Mouse (Mus musculus) liver, embryonic 12.5 days (tissue): ENCODE data around the gene Eri3. TPM values are rescaled to one million over a fixed set of nuclear protein-coding genes. Genes with fewer than 3 reads are reported as not detected.
A peak's percentile ranks its signal among the peaks of the same experiment; 100 is the strongest.

Experiments
- ATAC-seq: fragments of 200-750 bp; cut with Nextera tagmentation; 2 replicates; pipeline ENCODE4 v1.8.0; 2017; ENCODE audit warnings: moderate number of reproducible peaks, mild to moderate bottlenecking, moderate library complexity
- H3K27ac ChIP-seq: fragments of 300-500 bp; sonication (generic); 2 replicates; pipeline ENCODE4 v1.5.1; 2016; ENCODE audit warnings: mild to moderate bottlenecking
- H3K27me3 ChIP-seq: fragments of 300-500 bp; sonication (generic); replicated peaks from 2 replicates; pipeline ENCODE4 v1.6.1; 2016; ENCODE audit warnings: mild to moderate bottlenecking, moderate library complexity
- H3K36me3 ChIP-seq: fragments of 300-500 bp; sonication (generic); 2 replicates; pipeline ENCODE4 v1.6.1; 2016; ENCODE audit warnings: mild to moderate bottlenecking, moderate library complexity
- H3K4me1 ChIP-seq: fragments of 300-500 bp; sonication (generic); 2 replicates; pipeline ENCODE4 v1.6.1; 2016
- H3K4me2 ChIP-seq: fragments of 300-500 bp; sonication (generic); 2 replicates; pipeline ENCODE4 v1.6.1; 2016; ENCODE audit warnings: mild to moderate bottlenecking, moderate library complexity
- H3K4me3 ChIP-seq: fragments of 300-500 bp; sonication (generic); 2 replicates; pipeline ENCODE4 v1.5.1; 2016; ENCODE audit warnings: mild to moderate bottlenecking, moderate library complexity
- H3K9ac ChIP-seq: fragments of 300-500 bp; sonication (generic); 2 replicates; pipeline ENCODE4 v1.6.1; 2016; ENCODE audit warnings: mild to moderate bottlenecking, moderate library complexity
- H3K9me3 ChIP-seq: fragments of 300-500 bp; sonication (generic); replicated peaks from 2 replicates; pipeline ENCODE4 v1.6.1; 2016; ENCODE audit warnings: mild to moderate bottlenecking, moderate library complexity
- WGBS: fragments of 180-500 bp; shearing (Covaris S2); methylation state at CpG from one replicate; pipeline ENCODE4 v1.1.7; 2016; ENCODE audit not compliant: insufficient replicate concordance; 5-methylcytosine and 5-hydroxymethylcytosine counted together
- polyA plus RNA-seq: library from polyadenylated mRNA; unstranded; fragments of >200 nt; fragmentation: Nextera tagmentation; extraction: Ambion mirVana; gene quantifications from 2 replicates; pipeline ENCODE4 v1.2.1, GENCODE M21; 2016

Eri3 gene
- polyA plus RNA-seq, 1 experiment from 2014 or later = 53.7 TPM

DNA sequence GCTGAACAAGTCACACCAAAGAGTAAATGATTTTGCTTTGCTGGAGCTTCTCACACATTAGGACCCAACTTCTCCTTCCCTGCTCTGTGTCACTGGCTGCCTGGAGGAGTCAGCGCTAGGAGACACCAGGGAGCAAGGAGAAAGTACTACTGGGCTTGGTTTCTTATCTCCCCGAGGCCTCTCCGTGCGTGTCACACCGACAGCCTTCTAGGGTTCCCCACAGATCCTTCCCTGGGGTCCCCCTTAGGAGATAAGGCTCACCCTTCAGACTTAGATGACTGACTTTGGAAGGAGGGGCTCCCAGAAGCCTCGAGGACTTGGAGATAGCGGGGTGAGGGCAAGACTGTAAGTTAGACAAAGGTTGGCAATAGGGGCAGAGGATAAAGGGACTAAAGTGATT, 84.5 kb downstream of the Eri3 start:
- Histone ChIP-seq H3K9ac (peak overlapping the region; percentile 17; the same call in 1 of the 2 replicates), H3K36me3 (peaks cover 16% of the 10 kb centered on the region), H3K9me3 (no peaks in the 10 kb centered on the region), H3K4me3 (no peak overlapping the region), H3K27me3 (no peaks in the 10 kb centered on the region), H3K27ac (no peak overlapping the region), H3K4me1 (peaks cover 55% of the 10 kb centered on the region), H3K4me2 (peak overlapping the region; percentile 17; the same call in 1 of the 2 replicates)
- 27% methylated on average over 7 of the region's 7 CpGs for WGBS
- peak; percentile 85 for ATAC-seq

- Histone ChIP-seq H3K4me3 (no peak overlapping the region), H3K27ac (no peak overlapping the region), H3K9ac (no peak overlapping the region), H3K4me2 (no peak overlapping the region), H3K27me3 (no peaks in the 10 kb centered on the region), H3K9me3 (no peaks in the 10 kb centered on the region), H3K36me3 (peaks cover 24% of the 10 kb centered on the region), H3K4me1 (peaks cover 40% of the 10 kb centered on the region)
- WGBS = 81% methylated on average over 4 of the region's 4 CpGs
- ATAC-seq = no peak
These were observed 86.0 kb downstream of the Eri3 start for GRCm38 (mm10) chr4:117636152-117636551.

DNA sequence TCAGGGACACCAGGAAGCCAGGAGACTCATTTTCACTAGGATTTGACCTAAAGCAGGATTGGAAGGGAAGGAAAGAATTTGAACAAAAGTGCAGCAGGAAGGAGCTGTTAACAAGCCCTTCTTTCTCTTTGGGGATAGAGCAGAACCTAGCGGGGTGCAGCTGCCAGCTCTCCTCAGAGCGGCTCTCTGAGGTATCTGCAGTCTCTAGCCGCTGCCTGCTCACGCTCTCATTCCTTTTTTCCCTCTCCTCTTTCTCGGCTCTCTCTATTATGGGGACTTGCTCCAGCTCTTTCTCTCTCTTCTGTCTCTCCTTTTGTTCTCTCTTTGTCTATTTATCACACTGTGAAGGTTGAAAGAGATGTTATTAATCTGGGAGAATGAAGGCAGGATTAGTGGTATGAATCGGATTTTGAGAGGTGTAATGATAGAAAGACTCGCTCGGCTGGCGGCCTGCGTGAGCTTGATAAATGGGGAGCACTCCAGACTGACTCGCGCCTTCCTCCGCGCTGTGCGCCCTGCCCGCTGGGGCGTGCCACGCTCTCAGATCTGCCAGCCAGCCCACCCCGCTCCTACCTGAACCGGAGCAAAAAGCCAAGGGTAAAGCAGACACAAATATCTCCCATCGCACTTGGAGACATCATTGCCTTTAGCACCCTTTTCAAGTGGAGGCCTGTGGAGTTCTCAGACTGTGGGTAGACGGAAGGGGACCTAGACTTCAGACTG, 86.9 kb downstream of the Eri3 start:
- Histone ChIP-seq H3K36me3 (peaks cover 22% of the 10 kb centered on the region; the same call in 1 of the 2 replicates), H3K9me3 (no peaks in the 10 kb centered on the region), H3K4me1 (peaks cover 40% of the 10 kb centered on the region), H3K9ac (no peak overlapping the region), H3K27me3 (no peaks in the 10 kb centered on the region), H3K4me3 (no peak overlapping the region), H3K27ac (no peak overlapping the region), H3K4me2 (no peak overlapping the region)
- 71% methylated on average over 22 of the region's 22 CpGs for WGBS
- ATAC-seq = 0 out of 2 replicates have a peak, but pooled peaks have one; percentile 39

DNA sequence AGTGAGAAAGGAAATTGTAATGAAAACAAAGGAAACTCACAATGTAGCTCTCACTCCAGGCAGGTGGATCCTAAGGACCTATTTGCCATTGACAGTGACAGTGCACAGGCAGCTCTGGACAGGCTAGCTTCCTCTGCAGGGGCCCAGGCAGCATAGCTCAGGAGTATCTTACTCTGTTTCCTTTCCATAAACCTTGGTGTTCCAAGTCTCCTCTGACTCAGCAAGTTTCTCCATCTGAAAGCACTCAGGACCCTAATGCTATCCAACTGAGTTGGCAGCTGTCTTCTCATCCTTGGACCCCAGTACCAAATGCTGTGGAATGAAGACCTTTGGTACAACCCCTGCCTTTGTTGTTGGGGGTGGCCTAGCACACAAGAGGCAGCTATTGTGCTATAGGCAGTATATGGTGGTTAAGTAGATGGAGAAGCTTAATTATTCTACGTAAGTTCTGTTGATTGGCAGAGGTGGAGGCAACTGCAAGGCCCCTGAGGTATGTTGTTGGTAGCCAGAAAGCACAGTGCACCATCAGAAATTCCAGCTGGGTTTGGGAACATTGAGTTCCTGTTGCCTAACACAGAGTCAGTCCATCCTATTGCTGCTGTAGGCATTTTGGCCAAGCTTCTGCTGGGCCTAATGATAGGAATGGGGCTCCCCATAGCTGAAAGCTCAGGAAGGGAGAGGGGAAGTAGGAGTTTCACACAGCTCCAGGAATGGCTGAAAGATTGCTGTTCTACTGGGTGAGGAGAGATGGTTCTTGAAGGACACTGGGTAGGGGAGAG, 90.9 kb downstream of the Eri3 start:
- H3K9ac ChIP-seq = no peak overlapping the region
- WGBS = 82% methylated on average over 1 of the region's 1 CpGs

DNA sequence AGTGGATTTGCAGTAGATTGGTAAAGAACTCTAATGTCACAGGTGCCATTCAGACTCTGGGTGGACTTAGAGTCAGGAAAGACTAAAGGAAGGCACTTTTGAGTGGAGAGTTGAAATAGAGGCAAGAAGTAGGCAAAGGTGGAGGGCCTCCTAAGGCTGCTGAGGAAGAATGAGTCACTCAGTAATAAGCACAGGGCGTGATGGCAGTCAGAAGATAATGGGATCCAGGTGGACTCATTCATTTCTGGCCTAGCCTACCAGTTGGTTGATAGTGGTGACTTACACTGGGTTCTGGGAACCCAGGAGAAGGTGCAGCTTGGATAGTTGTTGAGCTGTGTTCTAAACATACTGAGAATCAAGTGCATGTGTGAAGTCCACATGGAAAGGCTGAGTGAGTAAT, 91.6 kb downstream of the Eri3 start:
- Histone ChIP-seq H3K4me2 (no peak overlapping the region), H3K27ac (no peak overlapping the region), H3K4me3 (no peak overlapping the region), H3K27me3 (no peaks in the 10 kb centered on the region), H3K9ac (no peak overlapping the region), H3K9me3 (no peaks in the 10 kb centered on the region), H3K36me3 (peaks cover 15% of the 10 kb centered on the region), H3K4me1 (peaks cover 20% of the 10 kb centered on the region)
- ATAC-seq = no peak
- 61% methylated on average over 1 of the region's 1 CpGs for WGBS

More for the DNA sequence above, 90.9 kb downstream of the Eri3 start:
- no peak overlapping the region for H3K27ac ChIP-seq
- no peak overlapping the region for H3K4me2 ChIP-seq
- no peak overlapping the region for H3K4me3 ChIP-seq
- no peaks in the 10 kb centered on the region for H3K9me3 ChIP-seq
- H3K36me3 ChIP-seq = peaks cover 15% of the 10 kb centered on the region
- H3K27me3 ChIP-seq = no peaks in the 10 kb centered on the region
- peaks cover 20% of the 10 kb centered on the region for H3K4me1 ChIP-seq
- ATAC-seq = no peak

GRCm38 (mm10) chr4:117645031-117645435, 94.9 kb downstream of the Eri3 start:
- H3K4me2 ChIP-seq = no peak overlapping the region
- H3K27ac ChIP-seq = no peak overlapping the region
- peaks cover 34% of the 10 kb centered on the region for H3K36me3 ChIP-seq
- H3K4me1 ChIP-seq = peaks cover 22% of the 10 kb centered on the region
- no peak overlapping the region for H3K9ac ChIP-seq
- WGBS = 75% methylated on average over 22 of the region's 22 CpGs
- H3K9me3 ChIP-seq = no peaks in the 10 kb centered on the region
- no peak for ATAC-seq
- H3K27me3 ChIP-seq = no peaks in the 10 kb centered on the region
- H3K4me3 ChIP-seq = no peak overlapping the region

- WGBS = 64% methylated on average over 2 of the region's 2 CpGs
- H3K4me3 ChIP-seq = no peak overlapping the region
- no peaks in the 10 kb centered on the region for H3K9me3 ChIP-seq
- H3K27me3 ChIP-seq = no peaks in the 10 kb centered on the region
- peaks cover 32% of the 10 kb centered on the region for H3K36me3 ChIP-seq
- H3K9ac ChIP-seq = no peak overlapping the region
- H3K27ac ChIP-seq = no peak overlapping the region
- H3K4me2 ChIP-seq = no peak overlapping the region
- ATAC-seq = 0 out of 2 replicates have a peak, but pooled peaks have one; percentile 49
- H3K4me1 ChIP-seq = peaks cover 22% of the 10 kb centered on the region
These were observed 95.7 kb downstream of the Eri3 start for GRCm38 (mm10) chr4:117645859-117646258.

DNA sequence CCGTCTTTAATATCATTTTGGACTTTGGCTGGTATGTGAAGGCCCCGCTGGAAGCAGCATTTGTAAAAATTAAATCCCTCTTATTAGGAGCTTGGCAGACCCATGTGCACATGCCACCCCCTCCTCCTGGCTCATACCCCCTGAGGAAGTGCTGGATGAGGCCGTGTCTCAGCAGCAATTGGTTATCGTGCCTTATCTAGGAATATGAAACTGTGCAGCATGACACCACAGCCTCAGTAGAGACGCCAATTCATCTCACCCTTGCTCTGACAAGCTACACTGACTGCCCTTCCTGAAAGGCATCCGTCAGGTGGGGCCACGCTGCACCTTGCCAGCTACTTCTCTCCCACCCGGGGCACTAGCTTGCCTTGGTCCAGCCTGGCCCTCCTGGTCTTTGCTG, 96.3 kb downstream of the Eri3 start:
- H3K9me3 ChIP-seq = no peaks in the 10 kb centered on the region
- H3K9ac ChIP-seq = no peak overlapping the region
- no peak overlapping the region for H3K4me3 ChIP-seq
- no peaks in the 10 kb centered on the region for H3K27me3 ChIP-seq
- 56% methylated on average over 8 of the region's 8 CpGs for WGBS
- H3K36me3 ChIP-seq = peaks cover 26% of the 10 kb centered on the region
- H3K27ac ChIP-seq = no peak overlapping the region
- no peak for ATAC-seq
- H3K4me1 ChIP-seq = peaks cover 22% of the 10 kb centered on the region
- no peak overlapping the region for H3K4me2 ChIP-seq

GRCm38 (mm10) chr4:117646926-117647755, 97.0 kb downstream of the Eri3 start:
- peaks cover 28% of the 10 kb centered on the region for H3K4me1 ChIP-seq
- H3K9ac ChIP-seq = no peak overlapping the region
- no peak overlapping the region for H3K4me2 ChIP-seq
- no peak for ATAC-seq
- no peaks in the 10 kb centered on the region for H3K27me3 ChIP-seq
- H3K36me3 ChIP-seq = peaks cover 26% of the 10 kb centered on the region
- H3K27ac ChIP-seq = no peak overlapping the region
- no peak overlapping the region for H3K4me3 ChIP-seq
- WGBS = 74% methylated on average over 23 of the region's 23 CpGs
- H3K9me3 ChIP-seq = no peaks in the 10 kb centered on the region

DNA sequence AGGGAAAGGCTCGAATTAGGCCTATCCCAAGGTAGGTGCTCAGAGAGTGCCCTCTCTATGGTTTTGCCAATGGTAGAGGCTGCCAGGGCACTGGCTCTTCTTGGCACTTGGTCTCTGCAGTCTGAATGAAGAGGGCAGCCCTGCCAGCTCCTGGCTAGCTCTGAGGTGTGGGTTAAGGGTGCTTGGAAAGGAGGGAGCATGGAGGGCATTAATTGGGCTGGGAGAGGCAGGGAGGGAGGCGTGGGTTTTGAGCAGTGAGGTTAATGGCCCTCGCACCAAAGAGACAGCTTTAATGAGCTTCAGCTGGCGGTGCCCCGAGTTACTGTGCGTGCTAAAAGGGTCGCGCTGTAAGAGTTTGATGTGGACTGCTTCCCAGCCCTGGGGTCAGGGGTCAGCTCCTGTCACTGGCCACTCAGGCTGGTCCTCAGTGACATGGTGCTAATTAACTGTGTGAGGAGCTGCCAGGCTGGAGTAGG, 101.5 kb downstream of the Eri3 start:
- H3K27me3 ChIP-seq = no peaks in the 10 kb centered on the region
- H3K27ac ChIP-seq = no peak overlapping the region
- ATAC-seq = no peak
- WGBS = 82% methylated on average over 8 of the region's 8 CpGs
- H3K4me2 ChIP-seq = no peak overlapping the region
- H3K9me3 ChIP-seq = no peaks in the 10 kb centered on the region
- no peak overlapping the region for H3K4me3 ChIP-seq
- H3K36me3 ChIP-seq = peaks cover 22% of the 10 kb centered on the region
- H3K4me1 ChIP-seq = peaks cover 32% of the 10 kb centered on the region
- H3K9ac ChIP-seq = no peak overlapping the region

DNA sequence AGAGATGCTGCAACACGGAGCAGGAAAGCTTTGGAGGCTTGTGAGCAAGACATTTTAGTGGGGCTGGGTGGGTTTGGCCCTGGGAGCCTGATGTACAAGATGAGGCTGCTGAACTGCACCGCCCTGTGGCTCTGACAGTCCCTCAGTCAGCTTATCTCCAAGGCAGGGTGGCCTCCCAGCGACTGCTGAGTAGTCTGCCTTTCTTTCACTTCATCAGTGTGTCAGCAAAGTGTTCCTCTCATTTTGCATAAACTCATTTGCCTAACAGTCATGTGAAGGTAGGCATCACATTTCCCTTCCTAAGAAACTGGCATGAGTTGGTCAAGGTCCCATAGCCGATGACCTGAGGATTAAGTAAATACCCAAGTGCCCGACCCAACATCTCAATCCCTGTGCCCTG, 102.6 kb downstream of the Eri3 start:
- WGBS = 44% methylated on average over 5 of the region's 5 CpGs
- Histone ChIP-seq H3K36me3 (peaks cover 22% of the 10 kb centered on the region), H3K4me1 (peaks cover 24% of the 10 kb centered on the region), H3K4me2 (peak overlapping the region; percentile 27; the same call in 1 of the 2 replicates), H3K27ac (0 out of 2 replicates have a peak overlapping the region, but pooled peaks have one; percentile 18), H3K9me3 (no peaks in the 10 kb centered on the region), H3K4me3 (no peak overlapping the region), H3K27me3 (no peaks in the 10 kb centered on the region), H3K9ac (no peak overlapping the region)
- ATAC-seq = peak; percentile 71; the same call in 1 of the 2 replicates
